Mouse (Mus musculus) gastrocnemius, postnatal 4 days (tissue): ENCODE results near the gene Sox15. TPM values are rescaled to one million over a fixed set of nuclear protein-coding genes. Genes with fewer than 3 reads are reported as not detected.
"Not testable (repeated sequence)": the region's sequence is repeated elsewhere in the genome, so short reads cannot be mapped to it uniquely, and the experiment has no call there.

Experiments
- DNase-seq, 2 experiments: peaks; one replicate each; pipeline ENCODE4 v3.0.0; 2021 to 2022; ENCODE audit warnings: low spot score in 2 of 2, mixed read lengths in 2 of 2
- microRNA-seq: library from miRNA; unstranded; fragments of <30 nt; microRNA quantifications from one replicate; pipeline ENCODE4 v1.2.0, GENCODE M21; 2021
- total RNA-seq, 2 experiments: library from RNA; stranded (reverse); gene quantifications; 2 replicates each; pipeline ENCODE4 v1.2.3; 2021

Gene Sox15
- total RNA-seq, 2 experiments from 2014 or later: not detected

DNA sequence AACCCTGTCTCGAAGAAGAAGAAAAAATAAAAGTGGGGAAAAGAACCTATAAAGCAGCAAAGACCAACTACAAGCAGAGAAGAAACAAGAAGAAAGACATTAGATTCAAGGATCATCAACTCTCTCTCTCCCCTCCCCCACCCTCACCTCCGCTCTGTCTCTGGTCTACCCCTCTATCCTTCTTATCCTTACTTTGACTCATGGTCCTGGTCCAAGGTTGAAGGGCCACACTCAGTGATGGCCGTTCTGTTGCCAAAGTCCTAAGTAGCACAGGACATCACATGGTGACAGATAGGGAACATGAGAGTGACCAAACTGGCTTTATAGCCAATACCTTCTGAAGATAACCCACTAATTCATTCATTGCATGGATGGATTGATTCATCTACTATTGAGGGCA lies 42.3 kb downstream of the Sox15 start:
- no peak for DNase-seq

DNA sequence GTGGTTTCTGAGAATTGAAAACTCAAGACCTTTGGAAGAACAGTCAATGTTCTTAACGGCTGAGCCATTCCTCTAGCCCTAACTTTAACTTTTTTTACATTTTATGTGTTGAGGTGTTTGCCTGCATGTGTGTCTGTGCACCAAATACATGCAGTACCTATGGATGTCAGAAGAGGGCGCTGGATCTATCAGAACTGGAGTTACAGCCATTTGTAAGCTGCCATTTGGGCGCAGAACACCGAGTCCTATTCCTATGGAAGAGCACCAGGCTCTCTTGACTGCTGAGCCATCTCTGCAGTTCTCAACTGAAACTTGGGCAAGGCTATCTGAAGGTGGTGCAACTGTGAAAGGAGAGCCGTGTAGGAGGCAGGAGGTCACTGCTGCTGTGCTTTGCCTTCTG lies 43.5 kb downstream of the Sox15 start:
- DNase-seq: no peak

DNA sequence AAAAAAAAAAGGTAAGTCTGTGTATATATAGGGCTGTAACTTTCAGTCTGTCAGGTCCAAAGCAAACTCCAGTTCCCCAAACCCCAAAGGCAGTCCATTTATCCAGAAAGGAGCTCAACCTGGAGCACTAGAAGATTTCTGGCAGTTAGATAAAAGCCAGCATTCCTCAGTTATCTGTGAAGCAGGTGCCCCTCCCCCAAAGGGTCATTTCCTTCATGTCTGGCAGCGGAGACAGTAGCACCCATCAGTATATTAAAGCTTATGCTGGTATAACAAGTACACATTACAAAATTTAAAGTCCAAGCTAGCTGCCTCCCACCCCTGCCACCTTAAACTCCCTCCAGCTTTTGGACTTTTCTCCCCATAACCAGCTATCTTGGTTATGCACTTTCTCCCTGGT lies 44.5 kb downstream of the Sox15 start:
- DNase-seq: no peak

DNA sequence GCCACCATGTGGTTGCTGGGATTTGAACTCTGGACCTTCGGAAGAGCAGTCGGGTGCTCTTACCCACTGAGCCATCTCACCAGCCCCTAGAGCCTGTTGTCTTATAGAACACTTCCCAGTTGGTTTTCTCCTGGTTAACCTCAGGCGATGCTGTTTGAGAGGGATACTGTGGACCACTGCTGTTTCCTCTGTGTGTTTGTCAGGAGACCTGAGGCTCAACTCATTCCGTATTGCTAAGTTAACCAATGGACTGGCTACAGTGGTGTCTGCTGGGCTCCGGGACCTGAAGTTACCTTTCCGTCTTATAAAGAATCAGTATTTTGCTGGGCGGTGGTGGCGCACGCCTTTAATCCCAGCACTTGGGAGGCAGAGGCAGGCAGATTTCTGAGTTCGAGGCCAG lies 47.8 kb downstream of the Sox15 start:
- DNase-seq: not testable (repeated sequence)

DNA sequence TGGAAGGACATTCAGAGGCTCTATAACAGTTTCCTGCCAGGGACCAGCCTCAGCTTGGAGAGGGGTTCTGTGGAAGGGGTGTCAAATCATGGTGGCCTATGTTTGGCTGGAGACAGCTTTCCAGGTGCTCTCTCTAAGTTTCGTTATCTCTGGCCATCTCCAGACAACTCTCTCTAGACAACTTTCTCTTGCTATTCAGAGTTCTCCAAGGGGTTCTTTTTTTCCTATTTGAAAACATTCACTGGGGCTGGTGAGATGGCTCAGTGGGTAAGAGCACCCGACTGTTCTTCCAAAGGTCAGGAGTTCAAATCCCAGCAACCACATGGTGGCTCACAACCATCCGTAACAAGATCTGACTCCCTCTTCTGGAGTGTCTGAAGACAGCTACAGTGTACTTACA lies 48.3 kb downstream of the Sox15 start:
- DNase-seq: not testable (repeated sequence)

DNA sequence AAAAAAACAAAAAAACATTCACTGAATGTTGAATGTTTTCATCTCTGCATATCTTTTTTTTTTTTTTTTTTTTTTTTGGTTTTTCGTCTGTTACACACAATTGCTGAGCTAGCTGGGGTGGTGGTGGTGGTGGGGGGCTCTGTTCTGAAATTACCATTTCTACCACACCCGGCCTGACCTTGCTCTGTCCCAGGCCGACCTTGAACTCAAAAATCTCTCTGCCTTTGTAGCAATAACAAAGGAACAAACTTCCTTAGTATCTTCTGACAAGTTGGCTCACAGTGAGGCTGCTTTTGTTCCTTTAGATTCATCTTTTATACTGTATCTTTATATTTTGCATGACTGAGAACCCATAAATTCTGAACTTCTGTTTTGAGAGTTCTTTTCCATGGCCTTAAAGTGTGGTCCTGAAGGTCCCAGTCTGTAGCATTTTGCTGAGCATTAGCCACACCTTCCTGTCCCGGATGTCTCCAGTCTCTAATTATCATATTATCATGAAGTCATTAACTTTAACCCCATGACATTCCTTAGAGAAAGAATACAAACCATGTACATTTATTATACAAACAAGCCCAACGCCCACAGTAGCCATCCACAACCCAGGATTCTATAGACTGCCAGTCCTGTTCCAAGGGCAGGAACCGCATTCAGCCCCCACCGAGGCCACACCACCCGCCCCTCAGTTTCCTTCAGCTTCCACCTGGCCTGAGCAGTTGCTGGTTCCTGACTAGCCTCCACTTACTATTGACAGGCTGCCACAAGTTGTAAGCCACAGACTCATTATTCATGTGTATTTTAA lies 48.9 kb downstream of the Sox15 start:
- no peak for DNase-seq

DNA sequence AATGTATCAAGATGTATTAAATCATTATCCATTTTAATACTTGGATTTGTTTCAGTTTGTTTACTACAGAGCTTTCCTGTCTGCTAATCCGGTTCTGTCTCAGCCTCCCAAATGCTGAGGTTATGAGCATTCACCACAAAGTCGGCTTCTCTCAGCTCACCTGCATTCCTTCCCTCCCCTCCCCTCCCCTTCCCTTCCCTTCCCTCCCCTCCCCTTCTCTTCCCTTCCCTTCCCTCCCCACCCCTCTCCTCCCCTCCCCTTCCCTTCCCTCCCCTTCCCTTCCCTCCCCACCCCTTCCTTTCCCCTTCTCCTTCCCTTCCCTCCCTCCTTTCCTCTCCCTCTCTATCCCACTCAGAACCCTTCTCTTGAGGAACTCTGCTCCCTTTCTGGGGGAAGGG lies 49.5 kb downstream of the Sox15 start:
- no peak for DNase-seq

Small RNAs within 50 kb of the gene (microRNA-seq; reads per million reads assigned to microRNA genes)
- 1.9 reads per million for gene Mir1934
- not detected for gene Mir467f

Other genes with a start within 250 kb of the Sox15 start
- 10 to 100 TPM; 51.2 to 59.4 TPM for gene Kdm6b, start 241.6 kb upstream of the Sox15 start, total RNA-seq
- gene Dnah2, start 106.2 kb upstream of the Sox15 start, total RNA-seq: under 1 TPM; 0.47 to 0.93 TPM
- 1 to 10 TPM; 1.9 to 2.7 TPM for gene Efnb3, start 95.1 kb upstream of the Sox15 start, total RNA-seq
- gene Wrap53, start 75.1 kb upstream of the Sox15 start, total RNA-seq: 1 to 10 TPM; 6.8 to 7.9 TPM
- gene Trp53, start 75.0 kb upstream of the Sox15 start, total RNA-seq: 10 to 100 TPM; 51.1 to 51.9 TPM
- 100 to 1,000 TPM; 227 to 249 TPM for gene Atp1b2, start 49.4 kb upstream of the Sox15 start, total RNA-seq
- not detected for gene Shbg, start 37.4 kb upstream of the Sox15 start, total RNA-seq
- 1 to 10 TPM; 7.8 to 8.8 TPM for gene Sat2, start 33.3 kb upstream of the Sox15 start, total RNA-seq
- 10 to 100 TPM; 90.3 to 94.0 TPM for gene Fxr2, start 22.3 kb upstream of the Sox15 start, total RNA-seq
- 10 to 100 TPM; 31.6 to 33.0 TPM for gene Mpdu1, start 7.3 kb downstream of the Sox15 start, total RNA-seq
- 10 to 100 TPM; 13.1 to 14.0 TPM for gene Cd68, start 10.8 kb downstream of the Sox15 start, total RNA-seq
- gene Eif4a1, start 17.1 kb downstream of the Sox15 start, total RNA-seq: 100 to 1,000 TPM; 295 to 317 TPM
- gene Senp3, start 26.8 kb downstream of the Sox15 start, total RNA-seq: 10 to 100 TPM; 43.5 to 45.9 TPM
- gene Tnfsf13, start 30.5 kb downstream of the Sox15 start, total RNA-seq: 1 to 10 TPM; 1.0 to 2.9 TPM
- gene Tnfsf12, start 40.5 kb downstream of the Sox15 start, total RNA-seq: 10 to 100 TPM; 22.3 to 22.9 TPM
- 1 to 10 TPM; 4.3 to 4.6 TPM for gene Tnfsfm13, start 40.8 kb downstream of the Sox15 start, total RNA-seq
- gene Polr2a, start 103.3 kb downstream of the Sox15 start, total RNA-seq: 10 to 100 TPM; 66.4 to 72.2 TPM
- under 1 TPM in 1 of 2 experiments, not detected in 1; 0.25 TPM for gene Slc35g3, start 106.7 kb downstream of the Sox15 start, total RNA-seq
- 10 to 100 TPM; 26.7 to 30.5 TPM for gene Zbtb4, start 110.6 kb downstream of the Sox15 start, total RNA-seq
- 100 to 1,000 TPM in 1 of 2 experiments, 10 to 100 TPM in 1; 95.1 to 110 TPM for gene Chrnb1, start 140.6 kb downstream of the Sox15 start, total RNA-seq
- gene Fgf11, start 146.5 kb downstream of the Sox15 start, total RNA-seq: 10 to 100 TPM; 10.1 to 13.8 TPM
- not detected for gene Tmem102, start 150.3 kb downstream of the Sox15 start, total RNA-seq
- not detected for gene Gm39566, start 160.0 kb downstream of the Sox15 start, total RNA-seq
- not detected for gene Spem2, start 163.2 kb downstream of the Sox15 start, total RNA-seq
- under 1 TPM in 1 of 2 experiments, not detected in 1; 0.34 TPM for gene Spem1, start 166.9 kb downstream of the Sox15 start, total RNA-seq
- 10 to 100 TPM; 22.3 to 23.2 TPM for gene Nlgn2, start 182.5 kb downstream of the Sox15 start, total RNA-seq
- 100 to 1,000 TPM in 1 of 2 experiments, 10 to 100 TPM in 1; 97.5 to 141 TPM for gene Tmem256, start 183.2 kb downstream of the Sox15 start, total RNA-seq
- 10 to 100 TPM; 39.3 to 41.4 TPM for gene Plscr3, start 191.1 kb downstream of the Sox15 start, total RNA-seq
- gene Tnk1, start 203.4 kb downstream of the Sox15 start, total RNA-seq: under 1 TPM in 1 of 2 experiments, not detected in 1; 0.13 TPM
- not detected for gene Tmem95, start 222.7 kb downstream of the Sox15 start, total RNA-seq
- 1 to 10 TPM; 3.5 to 4.7 TPM for gene Kctd11, start 226.1 kb downstream of the Sox15 start, total RNA-seq
- gene Acap1, start 240.2 kb downstream of the Sox15 start, total RNA-seq: 1 to 10 TPM in 1 of 2 experiments, under 1 TPM in 1; 0.65 to 1.1 TPM
- gene 2810408A11Rik, start 245.7 kb downstream of the Sox15 start, total RNA-seq: 1 to 10 TPM; 3.2 to 4.1 TPM
- 10 to 100 TPM; 32.3 to 36.9 TPM for gene Neurl4, start 245.8 kb downstream of the Sox15 start, total RNA-seq